Mouse (Mus musculus) neural tube, embryonic 14.5 days (tissue): ENCODE measurements at regions not wholly inside any gene's neighbourhood (a gene's known extent, or its start where the extent isn't known, plus 50 kb on each side); places are given as distances from the start of the nearest gene placed in this dataset.

Source experiments
- ATAC-seq: fragments of 200-750 bp; cut with Nextera tagmentation; 2 replicates; pipeline ENCODE4 v1.8.0; 2017; ENCODE audit warnings: low read depth, mild to moderate bottlenecking, moderate TSS enrichment, moderate library complexity
- H3K27ac ChIP-seq: fragments of 300-500 bp; sonication (generic); 2 replicates; pipeline ENCODE4 v1.5.1; 2014; ENCODE audit warnings: low read depth, mild to moderate bottlenecking, control low read depth, low read length, moderate library complexity, mixed read lengths
- H3K27me3 ChIP-seq: fragments of 300-500 bp; sonication (generic); 2 replicates; pipeline ENCODE4 v1.6.1; 2014; ENCODE audit warnings: low read length; ENCODE audit not compliant: control insufficient read depth, insufficient read depth
- H3K36me3 ChIP-seq: fragments of 300-500 bp; sonication (generic); 2 replicates; pipeline ENCODE4 v1.6.1; 2014; ENCODE audit warnings: low read length, mixed read lengths; ENCODE audit not compliant: control insufficient read depth, insufficient read depth
- H3K4me1 ChIP-seq: fragments of 300-500 bp; sonication (generic); 2 replicates; pipeline ENCODE4 v1.6.1; 2014; ENCODE audit warnings: low read length; ENCODE audit not compliant: control insufficient read depth, insufficient read depth
- H3K4me2 ChIP-seq: fragments of 300-500 bp; sonication (generic); 2 replicates; pipeline ENCODE4 v1.6.1; 2014; ENCODE audit warnings: mild to moderate bottlenecking, low read depth, low read length, control low read depth
- H3K4me3 ChIP-seq: fragments of 300-500 bp; sonication (generic); 2 replicates; pipeline ENCODE4 v1.5.1; 2014; ENCODE audit warnings: low read depth, low read length, control low read depth, mixed read lengths
- H3K9ac ChIP-seq: fragments of 300-500 bp; sonication (generic); replicated peaks from 2 replicates; pipeline ENCODE4 v1.6.1; 2014; ENCODE audit warnings: low read depth, mild to moderate bottlenecking, control low read depth, low read length, mixed read lengths
- H3K9me3 ChIP-seq: fragments of 300-500 bp; sonication (generic); 2 replicates; pipeline ENCODE4 v1.6.1; 2016; ENCODE audit warnings: low read length; ENCODE audit not compliant: control insufficient read depth
- WGBS: fragments of 180-500 bp; shearing (Covaris S2); extraction: QIAGEN DNeasy Blood & Tissue Kit; methylation state at CpG from one replicate; pipeline ENCODE4 v1.1.7; 2014; 5-methylcytosine and 5-hydroxymethylcytosine counted together

GRCm38 (mm10) chr8:126753059-126753855 is 159.5 kb upstream of the Irf2bp2 start:
- no peak; the same call in 1 of the 2 replicates for ATAC-seq
- Histone ChIP-seq H3K27ac (no peak overlapping the region), H3K4me1 (no peaks in the 10 kb centered on the region), H3K27me3 (no peaks in the 10 kb centered on the region), H3K36me3 (no peaks in the 10 kb centered on the region), H3K9ac (no peak overlapping the region), H3K9me3 (no peaks in the 10 kb centered on the region), H3K4me2 (no peak overlapping the region), H3K4me3 (no peak overlapping the region)
- 73% methylated on average over 4 of the region's 4 CpGs for WGBS

GRCm38 (mm10) chr8:126751416-126752140 is 157.8 kb upstream of the Irf2bp2 start:
- no peaks in the 10 kb centered on the region for H3K27me3 ChIP-seq
- H3K4me3 ChIP-seq, result no peak overlapping the region
- H3K36me3 ChIP-seq, result no peaks in the 10 kb centered on the region
- no peak for ATAC-seq
- no peak overlapping the region for H3K9ac ChIP-seq
- 79% methylated on average over 6 of the region's 6 CpGs for WGBS
- H3K4me1 ChIP-seq, result no peaks in the 10 kb centered on the region
- H3K4me2 ChIP-seq, result no peak overlapping the region
- no peaks in the 10 kb centered on the region for H3K9me3 ChIP-seq
- H3K27ac ChIP-seq, result no peak overlapping the region

GRCm38 (mm10) chr8:126745992-126746775 is 152.4 kb upstream of the Irf2bp2 start:
- 82% methylated on average over 18 of the region's 18 CpGs for WGBS

GRCm38 (mm10) chr8:126744747-126745382 is 151.1 kb upstream of the Irf2bp2 start:
- no peaks in the 10 kb centered on the region for H3K27me3 ChIP-seq
- no peak overlapping the region for H3K9ac ChIP-seq
- no peaks in the 10 kb centered on the region for H3K9me3 ChIP-seq
- no peak overlapping the region for H3K27ac ChIP-seq
- H3K4me1 ChIP-seq, result no peaks in the 10 kb centered on the region
- ATAC-seq, result no peak
- no peak overlapping the region for H3K4me3 ChIP-seq
- WGBS, result 76% methylated on average over 10 of the region's 10 CpGs
- H3K4me2 ChIP-seq, result no peak overlapping the region
- no peaks in the 10 kb centered on the region for H3K36me3 ChIP-seq

More at GRCm38 (mm10) chr8:126745992-126746775, 152.4 kb upstream of the Irf2bp2 start:
- no peak overlapping the region for H3K4me2 ChIP-seq
- no peak overlapping the region for H3K4me3 ChIP-seq
- no peaks in the 10 kb centered on the region for H3K4me1 ChIP-seq
- H3K36me3 ChIP-seq, result no peaks in the 10 kb centered on the region
- no peaks in the 10 kb centered on the region for H3K9me3 ChIP-seq
- ATAC-seq, result no peak
- H3K27ac ChIP-seq, result no peak overlapping the region
- no peaks in the 10 kb centered on the region for H3K27me3 ChIP-seq
- H3K9ac ChIP-seq, result no peak overlapping the region

- no peak overlapping the region for H3K9ac ChIP-seq
- no peak for ATAC-seq
- H3K27ac ChIP-seq, result no peak overlapping the region
- H3K9me3 ChIP-seq, result no peaks in the 10 kb centered on the region
- no peaks in the 10 kb centered on the region for H3K36me3 ChIP-seq
- no peaks in the 10 kb centered on the region for H3K4me1 ChIP-seq
- WGBS, result 85% methylated on average over 9 of the region's 9 CpGs
- no peaks in the 10 kb centered on the region for H3K27me3 ChIP-seq
- no peak overlapping the region for H3K4me3 ChIP-seq
- no peak overlapping the region for H3K4me2 ChIP-seq
Measured at GRCm38 (mm10) chr8:126743296-126743695, 149.5 kb upstream of the Irf2bp2 start.

- Histone ChIP-seq H3K9me3 (no peaks in the 10 kb centered on the region), H3K27ac (no peak overlapping the region), H3K9ac (no peak overlapping the region), H3K36me3 (no peaks in the 10 kb centered on the region), H3K4me3 (no peak overlapping the region), H3K27me3 (no peaks in the 10 kb centered on the region), H3K4me1 (no peaks in the 10 kb centered on the region), H3K4me2 (no peak overlapping the region)
- 91% methylated on average over 3 of the region's 3 CpGs for WGBS
- ATAC-seq, result no peak
Measured at GRCm38 (mm10) chr8:126742081-126742480, 148.3 kb upstream of the Irf2bp2 start.

GRCm38 (mm10) chr8:126741031-126741430 is 147.2 kb upstream of the Irf2bp2 start:
- H3K27me3 ChIP-seq, result no peaks in the 10 kb centered on the region
- no peak for ATAC-seq

GRCm38 (mm10) chr8:126739768-126740167 is 146.0 kb upstream of the Irf2bp2 start:
- Histone ChIP-seq H3K36me3 (no peaks in the 10 kb centered on the region), H3K27ac (no peak overlapping the region), H3K4me2 (no peak overlapping the region), H3K27me3 (no peaks in the 10 kb centered on the region), H3K9me3 (no peaks in the 10 kb centered on the region), H3K9ac (no peak overlapping the region), H3K4me1 (peaks cover 18% of the 10 kb centered on the region), H3K4me3 (no peak overlapping the region)
- no peak for ATAC-seq
- WGBS, result 58% methylated on average over 10 of the region's 10 CpGs

More at GRCm38 (mm10) chr8:126741031-126741430, 147.2 kb upstream of the Irf2bp2 start:
- Histone ChIP-seq H3K4me2 (no peak overlapping the region), H3K9ac (no peak overlapping the region), H3K4me1 (peaks cover 5% of the 10 kb centered on the region), H3K36me3 (no peaks in the 10 kb centered on the region), H3K9me3 (no peaks in the 10 kb centered on the region), H3K4me3 (no peak overlapping the region), H3K27ac (no peak overlapping the region)
- WGBS, result 71% methylated on average over 3 of the region's 3 CpGs
